Mouse (Mus musculus) kidney, postnatal 0 days (tissue): ENCODE data around the gene Jak3. TPM values are rescaled to one million over a fixed set of nuclear protein-coding genes. Genes with fewer than 3 reads are reported as not detected.

Experiments used
- ATAC-seq: fragments of 200-750 bp; cut with Nextera tagmentation; replicated peaks from 2 replicates; pipeline ENCODE4 v1.8.0; 2017; ENCODE audit warnings: low read depth, moderate number of reproducible peaks, moderate TSS enrichment, moderate library complexity; ENCODE audit not compliant: low FRiP score
- DNase-seq: peaks from one replicate; pipeline ENCODE4 v3.0.0-alpha.2; 2016; ENCODE audit warnings: low spot score
- H3K27ac ChIP-seq: fragments of 300-500 bp; sonication (generic); 2 replicates; pipeline ENCODE4 v1.5.1; 2014; ENCODE audit warnings: mild to moderate bottlenecking
- H3K27me3 ChIP-seq: fragments of 300-500 bp; sonication (generic); 2 replicates; pipeline ENCODE4 v1.6.1; 2014; ENCODE audit warnings: low read length, mixed read lengths; ENCODE audit not compliant: insufficient read depth
- H3K36me3 ChIP-seq: fragments of 300-500 bp; sonication (generic); 2 replicates; pipeline ENCODE4 v1.6.1; 2014; ENCODE audit warnings: low read length, mixed read lengths; ENCODE audit not compliant: insufficient read depth
- H3K4me1 ChIP-seq: fragments of 300-500 bp; sonication (generic); replicated peaks from 2 replicates; pipeline ENCODE4 v1.6.1; 2014; ENCODE audit warnings: antibody characterized with exemption, low read length, mixed read lengths; ENCODE audit not compliant: insufficient read depth
- H3K4me2 ChIP-seq: fragments of 300-500 bp; sonication (generic); 2 replicates; pipeline ENCODE4 v1.6.1; 2014; ENCODE audit warnings: mild to moderate bottlenecking, low read length, moderate library complexity, mixed read lengths
- H3K4me3 ChIP-seq: fragments of 300-500 bp; sonication (generic); replicated peaks from 2 replicates; pipeline ENCODE4 v1.5.1; 2014; ENCODE audit warnings: low read depth, low read length
- H3K9ac ChIP-seq: fragments of 300-500 bp; sonication (generic); 2 replicates; pipeline ENCODE4 v1.6.1; 2014; ENCODE audit warnings: low read depth, low read length
- H3K9me3 ChIP-seq: fragments of 300-500 bp; sonication (generic); replicated peaks from 2 replicates; pipeline ENCODE4 v1.6.1; 2016; ENCODE audit warnings: low read length, inconsistent platforms, mixed read lengths
- CTCF ChIP-seq: IDR thresholded peaks from 2 replicates; pipeline ENCODE4 v1.5.1; 2016; ENCODE audit warnings: antibody characterized with exemption, low read depth, mild to moderate bottlenecking, moderate library complexity
- whole genome bisulfite sequencing: fragments of 180-500 bp; shearing (Covaris S2); extraction: QIAGEN DNeasy Blood & Tissue Kit; methylation state at CpG from one replicate; pipeline ENCODE4 v1.1.7; 2014; 5-methylcytosine and 5-hydroxymethylcytosine counted together
- polyA plus RNA-seq: library from polyadenylated mRNA; unstranded; fragments of >200 nt; fragmentation: Nextera tagmentation; extraction: Ambion mirVana; gene quantifications from 2 replicates; pipeline ENCODE4 v1.2.1, GENCODE M21; 2015

Gene Jak3
- polyA plus RNA-seq, 1 experiment from 2014 or later, result 5.3 TPM

- H3K4me3 ChIP-seq, result no peak overlapping the region
- no peaks in the 10 kb centered on the region for H3K9me3 ChIP-seq
- TF ChIP-seq CTCF, result no peak
- H3K27me3 ChIP-seq, result no peaks in the 10 kb centered on the region
- ATAC-seq (no peak), DNase-seq (no peak)
- no peak overlapping the region for H3K4me2 ChIP-seq
- no peak overlapping the region for H3K27ac ChIP-seq
- WGBS, result 69% methylated on average over 6 of the region's 6 CpGs
- 0 out of 2 replicates have a peak, but pooled peaks cover 5% of the 10 kb centered on the region for H3K4me1 ChIP-seq
- H3K36me3 ChIP-seq, result no peaks in the 10 kb centered on the region
- H3K9ac ChIP-seq, result no peak overlapping the region
Measured at GRCm38 (mm10) chr8:71638321-71638720, 37.8 kb upstream of the Jak3 start.

- no peak for DNase-seq
Measured at GRCm38 (mm10) chr8:71639318-71639717, 36.8 kb upstream of the Jak3 start.

GRCm38 (mm10) chr8:71645510-71645909 lies 30.6 kb upstream of the Jak3 start:
- Histone ChIP-seq H3K4me1 (no peaks in the 10 kb centered on the region), H3K27me3 (no peaks in the 10 kb centered on the region), H3K9me3 (no peaks in the 10 kb centered on the region), H3K36me3 (no peaks in the 10 kb centered on the region), H3K9ac (no peak overlapping the region), H3K27ac (no peak overlapping the region), H3K4me2 (no peak overlapping the region), H3K4me3 (no peak overlapping the region)
- DNase-seq (no peak), ATAC-seq (no peak)
- WGBS, result 83% methylated on average over 9 of the region's 9 CpGs
- TF ChIP-seq CTCF, result no peak

More at GRCm38 (mm10) chr8:71639318-71639717, 36.8 kb upstream of the Jak3 start:
- no peak overlapping the region for H3K9ac ChIP-seq
- TF ChIP-seq CTCF, result no peak
- H3K9me3 ChIP-seq, result no peaks in the 10 kb centered on the region
- no peak overlapping the region for H3K27ac ChIP-seq
- ATAC-seq, result no peak
- no peaks in the 10 kb centered on the region for H3K36me3 ChIP-seq
- WGBS, result 90% methylated on average over 4 of the region's 4 CpGs
- H3K4me3 ChIP-seq, result no peak overlapping the region
- 0 out of 2 replicates have a peak, but pooled peaks cover 3% of the 10 kb centered on the region for H3K4me1 ChIP-seq
- H3K27me3 ChIP-seq, result no peaks in the 10 kb centered on the region
- H3K4me2 ChIP-seq, result no peak overlapping the region

GRCm38 (mm10) chr8:71654600-71654999 lies 21.5 kb upstream of the Jak3 start:
- ATAC-seq (peak; percentile 62), DNase-seq (no peak)
- no peak for TF ChIP-seq CTCF
- H3K9me3 ChIP-seq, result no peaks in the 10 kb centered on the region
- no peaks in the 10 kb centered on the region for H3K36me3 ChIP-seq
- 0 out of 2 replicates have a peak overlapping the region, but pooled peaks have one; percentile 4 for H3K4me3 ChIP-seq
- peak overlapping the region; percentile 35 for H3K4me2 ChIP-seq
- peaks cover 9% of the 10 kb centered on the region; the same call in 1 of the 2 replicates for H3K4me1 ChIP-seq
- H3K9ac ChIP-seq, result no peak overlapping the region
- WGBS, result 2% methylated on average over 24 of the region's 24 CpGs
- no peak overlapping the region for H3K27ac ChIP-seq
- peaks cover 27% of the 10 kb centered on the region for H3K27me3 ChIP-seq

- WGBS, result 19% methylated on average over 8 of the region's 9 CpGs
- ATAC-seq, result no peak
- Histone ChIP-seq H3K27me3 (peaks cover 36% of the 10 kb centered on the region), H3K9ac (no peak overlapping the region), H3K4me1 (peaks cover 9% of the 10 kb centered on the region; the same call in 1 of the 2 replicates), H3K4me2 (no peak overlapping the region), H3K27ac (no peak overlapping the region), H3K4me3 (no peak overlapping the region), H3K9me3 (no peaks in the 10 kb centered on the region), H3K36me3 (no peaks in the 10 kb centered on the region)
- DNase-seq, result no peak
- TF ChIP-seq CTCF, result no peak
Measured at GRCm38 (mm10) chr8:71657816-71658215, 18.3 kb upstream of the Jak3 start.

GRCm38 (mm10) chr8:71658515-71659049 lies 17.5 kb upstream of the Jak3 start:
- ATAC-seq (no peak), DNase-seq (no peak)
- WGBS, result 22% methylated on average over 17 of the region's 17 CpGs
- H3K4me3 ChIP-seq, result no peak overlapping the region
- H3K9ac ChIP-seq, result no peak overlapping the region
- H3K36me3 ChIP-seq, result no peaks in the 10 kb centered on the region
- no peaks in the 10 kb centered on the region for H3K9me3 ChIP-seq
- H3K27me3 ChIP-seq, result peaks cover 36% of the 10 kb centered on the region
- no peak overlapping the region for H3K27ac ChIP-seq
- no peak for TF ChIP-seq CTCF
- peaks cover 9% of the 10 kb centered on the region; the same call in 1 of the 2 replicates for H3K4me1 ChIP-seq
- H3K4me2 ChIP-seq, result no peak overlapping the region
